In the genomic region with DNA sequence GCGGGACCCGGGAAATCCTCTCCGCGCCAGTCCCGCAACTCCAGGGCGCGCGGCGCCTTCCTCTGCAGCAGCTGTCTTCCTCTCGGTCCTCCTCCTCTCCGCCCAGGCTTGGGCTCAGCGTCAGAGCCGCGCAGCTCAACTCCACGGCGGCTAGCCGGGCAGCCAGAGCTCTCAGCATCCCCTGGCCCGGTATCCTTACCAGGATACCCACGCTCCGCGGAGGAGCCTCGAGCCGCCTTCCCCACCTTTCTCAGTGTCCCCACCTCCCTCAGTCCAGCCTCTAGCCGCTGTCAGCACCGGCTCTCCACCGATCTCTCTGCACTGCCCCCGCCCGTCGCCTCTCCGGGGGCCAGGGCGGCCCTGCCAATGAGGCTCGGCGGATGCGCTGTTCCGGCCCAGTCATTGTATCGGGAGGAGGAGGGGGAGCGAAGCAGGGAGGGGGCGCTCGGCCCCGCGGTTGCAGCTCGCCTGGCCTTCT, we compare ENCODE assay signal across 8 mouse cellular contexts. TPM values are rescaled to one million over a fixed set of nuclear protein-coding genes. Genes with fewer than 3 reads are reported as not detected.
DNase-seq lines count a peak whose midpoint lies in the region; ATAC-seq and TF ChIP-seq lines count a peak whose summit lies in the region.

A gene (minus strand): TSS at position 276 of the 478 bp plus-strand sequence.

- peak within 1 kb of the TSS; percentile 73 for H3K4me2 ChIP-seq in hindbrain, embryonic 16.5 days (ENCODE audit: low read length)

- H3K9ac ChIP-seq in hindbrain, embryonic 16.5 days (ENCODE audit: low read depth, low read length): peak within 1 kb of the TSS; percentile 81

- no peaks in the 10 kb centered on the region for H3K9me3 ChIP-seq in hindbrain, embryonic 16.5 days (ENCODE audit: control insufficient read depth, low read length)

- H3K27me3 ChIP-seq in hindbrain, embryonic 16.5 days (replicated peaks; ENCODE audit: control insufficient read depth, insufficient read depth, low read length): no peaks in the 10 kb centered on the region

- intact Hi-C loops in gastrocnemius, postnatal 14 days (cut with DNase I; ENCODE audit: low total_unique reads): no loop called here

- DNase-seq in adrenal gland, postnatal 14 days: peak; percentile 86
- peak; percentile 62 for DNase-seq in gastrocnemius, postnatal 14 days
- DNase-seq in layer of hippocampus, postnatal 36 days: peak; percentile 77 to 78
- peak; percentile 85 for DNase-seq in lung, postnatal 10 days
- peak; percentile 66 to 72 for DNase-seq in right cerebral cortex, adult 2 months (ENCODE audit: low spot score in 2 of 2)
- no peak for DNase-seq in T-cell, adult 2 months (ENCODE audit: low spot score)

- ATAC-seq in hindbrain, embryonic 16.5 days: peak; percentile 96

- H3K4me3 ChIP-seq in cortical plate, adult 2 months (ENCODE audit: insufficient read depth, low read length): peak within 1 kb of the TSS; percentile 56
- H3K4me3 ChIP-seq in hindbrain, embryonic 16.5 days (ENCODE audit: low read length): peak within 1 kb of the TSS; percentile 76

- H3K36me3 ChIP-seq in hindbrain, embryonic 16.5 days (ENCODE audit: control insufficient read depth, insufficient read depth, low read length): no peaks in the 10 kb centered on the region

- no peaks in the 10 kb centered on the region for H3K4me1 ChIP-seq in cortical plate, adult 2 months (ENCODE audit: control insufficient read depth, insufficient read depth, low read length)
- peaks cover 3% of the 10 kb centered on the region; the same call in 1 of the 2 replicates for H3K4me1 ChIP-seq in hindbrain, embryonic 16.5 days (ENCODE audit: control insufficient read depth, insufficient read depth, low read depth, low read length)

- no peak within 1 kb of the TSS for H3K27ac ChIP-seq in cortical plate, adult 2 months (ENCODE audit: insufficient read depth, low read length)
- H3K27ac ChIP-seq in hindbrain, embryonic 16.5 days (ENCODE audit: low read depth, low read length): peak within 1 kb of the TSS; percentile 92

- TF ChIP-seq CTCF in cortical plate, adult 2 months (IDR thresholded peaks at IDR 0.05; ENCODE audit: extremely low read depth, insufficient read depth, low read length): no peak

- TF ChIP-seq POLR2A in cortical plate, adult 2 months (IDR thresholded peaks at IDR 0.05; ENCODE audit: extremely low read depth, insufficient read depth, low read length): 0 out of 2 replicates have a peak, but pooled peaks have one; percentile 21

- WGBS in hindbrain, embryonic 16.5 days: under 1% methylated on average over 42 of the region's 42 CpGs

RNA-seq across cellular contexts. Expression of the gene that starts here (rescaled TPM):
- total RNA-seq in adrenal gland, postnatal 14 days (2021): 21.0 and 21.9 TPM in 2 replicates
- polyA plus RNA-seq in cortical plate, adult 2 months (2012; rRNA removed): 15.3 and 17.1 TPM in 2 replicates
- 10 to 100 TPM; 14.5 to 14.6 TPM for total RNA-seq in gastrocnemius, postnatal 14 days (2021)
- polyA plus RNA-seq in hindbrain, embryonic 16.5 days (2015; fragmentation: Nextera tagmentation; extraction: Ambion mirVana): 15.8 and 22.2 TPM in 2 replicates
- total RNA-seq in layer of hippocampus, postnatal 36 days (2021): 10 to 100 TPM; 26.3 to 33.5 TPM
